8 mouse cellular contexts compared by ENCODE assay signal in genomic region chr7:12835779-12836178, GRCm38 (mm10). TPM values are rescaled to one million over a fixed set of nuclear protein-coding genes. Genes with fewer than 3 reads are reported as not detected.
DNase-seq lines count a peak whose midpoint lies in the region; ATAC-seq and TF ChIP-seq lines count a peak whose summit lies in the region.

No protein-coding gene starts in this region.

- no peak for TF ChIP-seq POLR2A in testis, adult 2 months (IDR thresholded peaks at IDR 0.05; ENCODE audit: control insufficient read depth, low read depth, low read length)

- H3K27me3 ChIP-seq in testis, adult 2 months (ENCODE audit: control insufficient read depth, insufficient read depth, low read length) = no peaks in the 10 kb centered on the region
- no peaks in the 10 kb centered on the region for H3K27me3 ChIP-seq in liver, embryonic 13.5 days

- H3K27ac ChIP-seq in gastrocnemius, adult 2 months = no peak overlapping the region
- peak overlapping the region; percentile 93; the same call in 1 of the 2 replicates for H3K27ac ChIP-seq in testis, adult 2 months (ENCODE audit: control insufficient read depth, insufficient read depth, low read depth, low read length)
- H3K27ac ChIP-seq in liver, embryonic 13.5 days = no peak overlapping the region

- peak overlapping the region; percentile 77 for H3K9ac ChIP-seq in liver, embryonic 13.5 days

- no peaks in the 10 kb centered on the region for H3K9me3 ChIP-seq in liver, embryonic 13.5 days (replicated peaks)

- H3K4me3 ChIP-seq in gastrocnemius, adult 2 months = peak overlapping the region; percentile 88
- peak overlapping the region; percentile 92; the same call in 1 of the 2 replicates for H3K4me3 ChIP-seq in testis, adult 2 months (ENCODE audit: control insufficient read depth, low read depth, low read length)
- H3K4me3 ChIP-seq in liver, embryonic 13.5 days (replicated peaks) = peak overlapping the region; percentile 75

- H3K36me3 ChIP-seq in testis, adult 2 months (ENCODE audit: control insufficient read depth, insufficient read depth, low read length) = no peaks in the 10 kb centered on the region; the same call in 1 of the 2 replicates
- peaks cover 43% of the 10 kb centered on the region for H3K36me3 ChIP-seq in liver, embryonic 13.5 days

- H3K4me2 ChIP-seq in liver, embryonic 13.5 days = peak overlapping the region; percentile 88

- intact Hi-C loops in gastrocnemius, adult 2 months (cut with DNase I) = loop anchor here (5.0 kb wide), 2 partner anchors 47 to 358 kb away; partner anchors contain the start of genes Zfp128 and Zfp606

- H3K4me1 ChIP-seq in testis, adult 2 months (ENCODE audit: control insufficient read depth, insufficient read depth, low read length) = no peaks in the 10 kb centered on the region
- peaks cover 18% of the 10 kb centered on the region for H3K4me1 ChIP-seq in liver, embryonic 13.5 days (replicated peaks)

- ATAC-seq in liver, embryonic 13.5 days (ENCODE audit: low read depth) = no peak
- ATAC-seq in erythroid progenitor cell, adult 5-6 weeks (replicated peaks; ENCODE audit: low FRiP score, poor library complexity, severe bottlenecking) = no peak

- TF ChIP-seq CTCF in gastrocnemius, adult 2 months (IDR thresholded peaks at IDR 0.05) = no peak
- no peak for TF ChIP-seq CTCF in testis, adult 2 months (IDR thresholded peaks at IDR 0.05; ENCODE audit: control insufficient read depth, insufficient read depth, insufficient replicate concordance, low read depth, low read length)

- no peak for DNase-seq in gastrocnemius, adult 2 months
- no peak for DNase-seq in gastrocnemius, adult 18-20 months (ENCODE audit: low spot score)
- DNase-seq in testis, postnatal 14 days (ENCODE audit: low spot score) = no peak
- no peak for DNase-seq in liver, embryonic 13.5 days
- DNase-seq in c-Kit-positive CD71-positive TER-119-positive erythroid progenitor cells, embryonic 14.5 days (ENCODE audit: low spot score) = no peak
- no peak for DNase-seq in embryo, embryonic 11 days

- 67% methylated on average over 4 of the region's 4 CpGs for WGBS in liver, embryonic 13.5 days (ENCODE audit: insufficient replicate concordance)

RNA-seq across cellular contexts. Expression of gene Zfp110, which starts 1.2 kb away (rescaled TPM):
- total RNA-seq in gastrocnemius, adult 2 months (2021) = 10 to 100 TPM; 11.4 to 13.2 TPM
- 10 to 100 TPM; 12.3 to 12.6 TPM for total RNA-seq in gastrocnemius, adult 18-20 months (2021)
- polyA plus RNA-seq in testis, adult 2 months (2012; rRNA removed) = 33.3 and 34.2 TPM in 2 replicates
- 11.7 and 14.0 TPM in 2 replicates for polyA plus RNA-seq in liver, embryonic 13.5 days (2015; fragmentation: Nextera tagmentation; extraction: Ambion mirVana)
- 14.3 and 14.4 TPM in 2 replicates for total RNA-seq in erythroid progenitor cell, adult 5-6 weeks (2015; ENCODE audit: low replicate concordance)
- 16.6 and 20.9 TPM in 2 replicates for total RNA-seq in erythroid progenitor cell, adult 5-6 weeks (2017; ENCODE audit: low replicate concordance)

RNA-seq across cellular contexts. Expression of gene Zfp329, which starts 17.1 kb away (rescaled TPM):
- 1 to 10 TPM; 3.7 to 5.6 TPM for total RNA-seq in gastrocnemius, adult 2 months (2021)
- total RNA-seq in gastrocnemius, adult 18-20 months (2021) = 1 to 10 TPM; 3.6 to 4.5 TPM
- polyA plus RNA-seq in testis, adult 2 months (2012; rRNA removed) = 2.0 and 3.0 TPM in 2 replicates
- 2.6 and 3.0 TPM in 2 replicates for polyA plus RNA-seq in liver, embryonic 13.5 days (2015; fragmentation: Nextera tagmentation; extraction: Ambion mirVana)
- 6.5 and 15.5 TPM in 2 replicates for total RNA-seq in erythroid progenitor cell, adult 5-6 weeks (2015; ENCODE audit: low replicate concordance)
- 3.1 and 4.5 TPM in 2 replicates for total RNA-seq in erythroid progenitor cell, adult 5-6 weeks (2017; ENCODE audit: low replicate concordance)

RNA-seq across cellular contexts. Expression of gene Zscan18, which starts 32.3 kb away (rescaled TPM):
- total RNA-seq in gastrocnemius, adult 2 months (2021) = under 1 TPM; 0.53 to 0.61 TPM
- 1 to 10 TPM in 1 of 2 experiments, under 1 TPM in 1; 0.36 to 1.2 TPM for total RNA-seq in gastrocnemius, adult 18-20 months (2021)
- polyA plus RNA-seq in testis, adult 2 months (2012; rRNA removed) = 7.6 and 9.0 TPM in 2 replicates
- 0.48 and 0.75 TPM in 2 replicates for polyA plus RNA-seq in liver, embryonic 13.5 days (2015; fragmentation: Nextera tagmentation; extraction: Ambion mirVana)
- not detected in 2 replicates for total RNA-seq in erythroid progenitor cell, adult 5-6 weeks (2015; ENCODE audit: low replicate concordance)
- total RNA-seq in erythroid progenitor cell, adult 5-6 weeks (2017; ENCODE audit: low replicate concordance) = not detected in 2 replicates

RNA-seq across cellular contexts. Expression of gene Zfp128, which starts 45.2 kb away (rescaled TPM):
- 1 to 10 TPM; 2.2 to 2.3 TPM for total RNA-seq in gastrocnemius, adult 2 months (2021)
- 1 to 10 TPM; 1.8 to 2.2 TPM for total RNA-seq in gastrocnemius, adult 18-20 months (2021)
- polyA plus RNA-seq in testis, adult 2 months (2012; rRNA removed) = 3.4 and 3.5 TPM in 2 replicates
- polyA plus RNA-seq in liver, embryonic 13.5 days (2015; fragmentation: Nextera tagmentation; extraction: Ambion mirVana) = 0.66 TPM in 2 replicates
- 0.72 and 0.84 TPM in 2 replicates for total RNA-seq in erythroid progenitor cell, adult 5-6 weeks (2015; ENCODE audit: low replicate concordance)
- total RNA-seq in erythroid progenitor cell, adult 5-6 weeks (2017; ENCODE audit: low replicate concordance) = 1.0 and 1.9 TPM in 2 replicates
